Mouse (Mus musculus) stomach, postnatal 0 days (tissue): ENCODE data around the gene Sec11a.

Source experiments
- CTCF ChIP-seq: IDR thresholded peaks from 2 replicates; pipeline ENCODE4 v1.5.1; 2016; ENCODE audit warnings: antibody characterized with exemption, low read depth, mild to moderate bottlenecking, moderate library complexity
- EP300 ChIP-seq: optimal IDR thresholded peaks from 2 replicates; pipeline ENCODE3; 2016; ENCODE audit warnings: antibody characterized with exemption

GRCm38 (mm10) chr7:80911053-80911452 lies 36.5 kb downstream of the Sec11a start:
- no peak for TF ChIP-seq CTCF
- no peak for TF ChIP-seq EP300
